Mouse (Mus musculus) embryonic facial prominence, embryonic 13.5 days (tissue): ENCODE results near the gene Zfp64. TPM values are rescaled to one million over a fixed set of nuclear protein-coding genes. Genes with fewer than 3 reads are reported as not detected.

ENCODE experiments used
- ATAC-seq: fragments of 200-750 bp; cut with Nextera tagmentation; 2 replicates; pipeline ENCODE4 v1.8.0; 2017; ENCODE audit warnings: low read depth; ENCODE audit not compliant: insufficient number of reproducible peaks, insufficient read depth, low FRiP score, low TSS enrichment
- H3K27ac ChIP-seq: fragments of 300-500 bp; sonication (generic); 2 replicates; pipeline ENCODE4 v1.5.1; 2015; ENCODE audit warnings: moderate library complexity, mild to moderate bottlenecking, inconsistent platforms
- H3K27me3 ChIP-seq: fragments of 300-500 bp; sonication (generic); 2 replicates; pipeline ENCODE4 v1.6.1; 2015; ENCODE audit warnings: mild to moderate bottlenecking, inconsistent platforms
- H3K36me3 ChIP-seq: fragments of 300-500 bp; sonication (generic); 2 replicates; pipeline ENCODE4 v1.6.1; 2015; ENCODE audit warnings: mild to moderate bottlenecking, inconsistent platforms
- H3K4me1 ChIP-seq: fragments of 300-500 bp; sonication (generic); 2 replicates; pipeline ENCODE4 v1.6.1; 2015; ENCODE audit warnings: inconsistent platforms
- H3K4me2 ChIP-seq: fragments of 300-500 bp; sonication (generic); 2 replicates; pipeline ENCODE4 v1.6.1; 2015; ENCODE audit warnings: moderate library complexity, mild to moderate bottlenecking, inconsistent platforms
- H3K4me3 ChIP-seq: fragments of 300-500 bp; sonication (generic); 2 replicates; pipeline ENCODE4 v1.5.1; 2015; ENCODE audit warnings: mild to moderate bottlenecking, inconsistent platforms
- H3K9ac ChIP-seq: fragments of 300-500 bp; sonication (generic); 2 replicates; pipeline ENCODE4 v1.6.1; 2015; ENCODE audit warnings: mild to moderate bottlenecking, inconsistent platforms
- H3K9me3 ChIP-seq: fragments of 300-500 bp; sonication (generic); 2 replicates; pipeline ENCODE4 v1.6.1; 2016; ENCODE audit warnings: inconsistent platforms
- WGBS: fragments of 180-500 bp; shearing (Covaris S2); methylation state at CpG from one replicate; pipeline ENCODE4 v1.1.7; 2015; ENCODE audit warnings: mixed read lengths; 5-methylcytosine and 5-hydroxymethylcytosine counted together
- polyA plus RNA-seq: library from polyadenylated mRNA; unstranded; fragments of >200 nt; fragmentation: Nextera tagmentation; extraction: Ambion mirVana; gene quantifications from 2 replicates; pipeline ENCODE4 v1.2.1, GENCODE M21; 2015

Zfp64 gene
- polyA plus RNA-seq, 1 experiment from 2014 or later: 54.8 TPM

DNA sequence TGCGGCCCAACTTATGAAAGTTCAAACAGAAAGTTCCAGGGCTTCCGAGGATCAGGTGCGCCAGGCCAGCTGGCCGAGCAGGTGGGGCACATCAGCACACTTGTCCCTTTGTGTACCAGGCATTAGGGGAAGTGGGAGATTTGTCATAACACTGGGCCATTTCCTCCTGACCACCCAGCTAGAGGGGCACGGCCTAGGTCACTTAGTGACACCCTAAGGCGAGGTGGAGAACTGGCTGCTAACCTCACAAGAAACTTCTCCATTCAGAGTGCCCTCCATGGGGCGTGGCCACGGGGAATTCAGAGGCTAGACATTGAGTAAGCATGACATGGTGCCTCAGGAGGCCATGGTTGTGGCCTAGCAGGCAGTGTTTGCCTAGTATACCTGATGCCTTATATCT lies 70.7 kb downstream of the Zfp64 start:
- 61% methylated on average over 8 of the region's 8 CpGs for WGBS
- no peaks in the 10 kb centered on the region for H3K4me1 ChIP-seq
- no peak overlapping the region for H3K9ac ChIP-seq
- no peaks in the 10 kb centered on the region for H3K27me3 ChIP-seq
- no peak overlapping the region for H3K4me3 ChIP-seq
- no peak overlapping the region for H3K4me2 ChIP-seq
- no peaks in the 10 kb centered on the region for H3K9me3 ChIP-seq
- H3K36me3 ChIP-seq: no peaks in the 10 kb centered on the region
- H3K27ac ChIP-seq: no peak overlapping the region
- no peak for ATAC-seq

DNA sequence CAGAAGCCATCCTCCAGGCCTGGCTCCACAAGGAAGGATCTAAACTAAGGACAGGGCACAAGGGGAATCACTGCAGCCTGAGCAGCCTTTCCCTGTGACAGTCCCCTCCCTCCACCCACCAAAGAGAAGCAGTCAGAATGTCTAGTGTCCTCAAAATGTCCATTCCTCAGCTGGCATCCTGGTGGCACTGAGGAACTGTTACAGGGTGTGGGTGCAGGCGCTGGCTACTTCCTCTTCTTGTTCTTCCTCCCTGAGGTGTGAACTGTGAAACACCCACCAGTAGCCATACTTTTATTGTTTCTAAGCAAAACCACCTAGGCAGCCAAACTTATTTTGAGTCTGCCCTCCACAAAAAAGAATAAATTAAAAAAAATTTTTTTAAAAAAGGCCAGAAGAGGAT lies 72.4 kb downstream of the Zfp64 start:
- Histone ChIP-seq H3K9ac (no peak overlapping the region), H3K9me3 (no peaks in the 10 kb centered on the region), H3K27ac (no peak overlapping the region), H3K4me1 (no peaks in the 10 kb centered on the region), H3K4me2 (no peak overlapping the region), H3K4me3 (no peak overlapping the region), H3K36me3 (no peaks in the 10 kb centered on the region), H3K27me3 (no peaks in the 10 kb centered on the region)
- 76% methylated on average over 1 of the region's 1 CpGs for WGBS
- no peak for ATAC-seq

DNA sequence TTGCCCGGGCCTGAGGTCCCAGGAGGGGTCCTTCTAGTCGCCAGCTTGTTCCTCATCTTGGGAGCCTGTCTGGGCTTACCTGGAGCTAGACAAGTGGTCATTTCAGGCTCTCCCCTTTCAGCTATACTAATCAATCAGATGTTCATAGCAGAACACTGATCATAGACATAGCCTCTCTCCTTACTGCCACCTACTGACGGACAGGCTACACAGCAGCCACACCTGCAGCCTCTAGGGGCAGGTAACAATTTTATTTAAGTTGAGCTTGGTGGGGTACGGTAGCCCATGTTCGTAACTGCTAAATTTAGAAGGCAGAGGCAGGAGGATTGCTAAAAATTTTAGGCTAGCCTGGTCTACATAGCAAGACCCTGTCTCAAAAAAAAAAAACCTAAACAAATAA lies 73.5 kb downstream of the Zfp64 start:
- H3K27ac ChIP-seq: no peak overlapping the region
- no peaks in the 10 kb centered on the region for H3K9me3 ChIP-seq
- no peaks in the 10 kb centered on the region for H3K27me3 ChIP-seq
- no peaks in the 10 kb centered on the region for H3K4me1 ChIP-seq
- 52% methylated on average over 5 of the region's 5 CpGs for WGBS
- no peak overlapping the region for H3K9ac ChIP-seq
- no peak for ATAC-seq
- H3K4me2 ChIP-seq: no peak overlapping the region
- no peak overlapping the region for H3K4me3 ChIP-seq
- no peaks in the 10 kb centered on the region for H3K36me3 ChIP-seq

DNA sequence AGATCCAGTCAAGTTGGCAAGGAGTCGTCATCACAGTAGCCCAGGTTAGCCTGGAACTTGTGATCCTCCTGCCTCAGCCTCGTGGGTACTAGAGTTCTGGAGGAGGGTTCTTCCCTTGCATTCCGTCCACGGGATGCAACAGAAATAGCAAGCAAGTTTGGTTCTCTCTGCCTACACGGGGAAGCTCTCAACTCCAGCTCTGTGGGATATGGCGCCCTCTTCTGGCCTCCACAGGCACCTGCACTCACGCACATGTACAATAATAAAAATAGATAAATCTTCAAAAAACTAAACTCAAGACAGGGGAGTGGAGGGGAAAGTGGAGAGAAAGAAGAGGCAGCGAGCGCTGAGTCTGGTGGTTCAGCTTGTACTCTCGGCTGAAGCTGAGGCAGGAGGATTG lies 75.8 kb downstream of the Zfp64 start:
- WGBS: 83% methylated on average over 10 of the region's 10 CpGs
- no peaks in the 10 kb centered on the region for H3K4me1 ChIP-seq
- H3K27me3 ChIP-seq: no peaks in the 10 kb centered on the region
- ATAC-seq: no peak
- no peak overlapping the region for H3K9ac ChIP-seq
- no peaks in the 10 kb centered on the region for H3K9me3 ChIP-seq
- no peak overlapping the region for H3K27ac ChIP-seq
- H3K36me3 ChIP-seq: no peaks in the 10 kb centered on the region
- H3K4me2 ChIP-seq: no peak overlapping the region
- H3K4me3 ChIP-seq: no peak overlapping the region

DNA sequence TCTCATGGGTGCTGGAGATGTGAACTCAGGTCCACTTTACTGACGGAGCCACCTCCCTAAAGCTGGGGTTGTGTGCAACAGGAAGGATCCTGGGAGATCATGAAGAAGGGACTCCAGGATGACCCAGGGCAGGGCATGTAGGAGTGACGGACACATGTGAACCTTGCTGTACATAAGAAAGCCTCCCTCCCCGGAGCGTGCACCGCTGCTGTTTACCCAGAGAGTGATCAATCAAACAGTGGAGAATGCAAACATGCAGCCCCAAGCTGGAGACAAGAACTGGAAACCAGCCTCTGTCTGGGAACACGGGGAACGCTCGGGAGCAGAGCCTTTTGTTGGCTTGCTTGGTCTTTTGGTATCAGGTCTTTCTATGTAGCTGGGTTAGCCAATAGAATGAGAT lies 76.7 kb downstream of the Zfp64 start:
- H3K4me2 ChIP-seq: no peak overlapping the region
- H3K27me3 ChIP-seq: no peaks in the 10 kb centered on the region
- H3K9ac ChIP-seq: no peak overlapping the region
- no peaks in the 10 kb centered on the region for H3K4me1 ChIP-seq
- 93% methylated on average over 8 of the region's 8 CpGs for WGBS
- H3K4me3 ChIP-seq: no peak overlapping the region
- no peak overlapping the region for H3K27ac ChIP-seq
- H3K36me3 ChIP-seq: no peaks in the 10 kb centered on the region
- no peak for ATAC-seq
- H3K9me3 ChIP-seq: no peaks in the 10 kb centered on the region

DNA sequence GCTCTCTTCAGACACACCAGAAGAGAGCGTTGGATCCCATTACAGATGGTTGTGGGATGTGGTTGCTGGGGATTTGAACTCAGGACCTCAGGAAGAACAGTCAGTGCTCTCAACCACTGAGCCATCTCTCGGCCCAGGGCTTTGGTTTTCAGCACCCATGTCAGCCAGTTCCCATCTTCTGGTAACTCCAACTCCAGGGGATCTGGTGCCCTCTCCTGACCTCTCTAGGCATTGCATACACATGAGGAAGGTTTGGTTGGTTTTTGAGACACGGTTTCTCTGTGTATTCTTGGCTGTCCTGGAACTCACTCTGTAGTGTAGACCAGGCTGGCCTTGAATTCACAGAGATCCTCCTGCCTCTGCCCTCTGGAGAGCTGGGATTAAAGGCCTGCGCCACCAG lies 77.2 kb downstream of the Zfp64 start:
- peaks cover 2% of the 10 kb centered on the region; the same call in 1 of the 2 replicates for H3K4me1 ChIP-seq
- no peak overlapping the region for H3K4me3 ChIP-seq
- 85% methylated on average over 4 of the region's 4 CpGs for WGBS
- no peak for ATAC-seq
- no peaks in the 10 kb centered on the region for H3K9me3 ChIP-seq
- H3K27me3 ChIP-seq: no peaks in the 10 kb centered on the region
- H3K9ac ChIP-seq: no peak overlapping the region
- no peak overlapping the region for H3K27ac ChIP-seq
- no peaks in the 10 kb centered on the region for H3K36me3 ChIP-seq
- H3K4me2 ChIP-seq: no peak overlapping the region

DNA sequence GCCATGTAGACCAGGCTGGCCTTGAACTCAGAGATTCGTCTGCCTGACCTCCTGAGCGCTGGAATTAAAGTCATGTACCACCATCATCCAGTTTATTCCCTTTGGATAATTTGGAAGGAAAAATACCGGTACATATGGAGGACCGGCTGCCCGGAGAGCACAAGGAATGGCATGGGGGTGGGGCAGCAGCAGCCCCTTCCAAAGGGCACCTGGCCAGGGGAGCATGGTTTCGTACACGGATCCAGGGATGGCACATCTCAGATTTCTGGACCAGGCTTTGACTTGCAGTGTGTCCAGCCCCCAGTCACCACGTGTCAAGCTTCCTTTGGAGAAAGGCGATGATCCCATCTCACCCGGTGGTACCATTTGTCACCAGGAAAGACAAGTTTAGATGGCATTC lies 78.8 kb downstream of the Zfp64 start:
- 89% methylated on average over 10 of the region's 10 CpGs for WGBS
- Histone ChIP-seq H3K4me3 (no peak overlapping the region), H3K27ac (no peak overlapping the region), H3K9ac (no peak overlapping the region), H3K4me1 (peaks cover 17% of the 10 kb centered on the region), H3K36me3 (no peaks in the 10 kb centered on the region), H3K4me2 (no peak overlapping the region), H3K9me3 (no peaks in the 10 kb centered on the region), H3K27me3 (no peaks in the 10 kb centered on the region)
- ATAC-seq: no peak

DNA sequence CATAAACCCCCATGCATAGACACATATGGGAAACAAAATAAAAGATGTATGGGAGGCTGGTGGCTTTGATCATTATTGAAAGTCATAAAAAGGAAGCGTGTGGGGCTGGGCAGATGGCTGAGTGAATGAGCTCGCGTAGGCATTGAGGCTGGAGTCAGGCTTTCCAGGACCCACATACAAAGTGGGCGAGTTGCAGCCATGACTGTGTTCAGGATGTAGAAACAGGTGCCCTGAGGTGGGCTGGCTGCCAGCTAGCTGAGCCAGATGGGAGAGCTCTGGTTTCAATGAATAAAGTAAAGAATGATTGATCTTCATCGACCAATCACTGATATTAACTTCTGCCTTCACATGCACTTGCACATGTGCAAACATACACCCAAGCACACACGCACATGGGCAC lies 80.9 kb downstream of the Zfp64 start:
- Histone ChIP-seq H3K27ac (no peak overlapping the region), H3K4me2 (no peak overlapping the region), H3K36me3 (no peaks in the 10 kb centered on the region), H3K9me3 (no peaks in the 10 kb centered on the region), H3K27me3 (no peaks in the 10 kb centered on the region), H3K4me3 (no peak overlapping the region), H3K4me1 (peaks cover 21% of the 10 kb centered on the region), H3K9ac (no peak overlapping the region)
- ATAC-seq: no peak
- 67% methylated on average over 6 of the region's 6 CpGs for WGBS

DNA sequence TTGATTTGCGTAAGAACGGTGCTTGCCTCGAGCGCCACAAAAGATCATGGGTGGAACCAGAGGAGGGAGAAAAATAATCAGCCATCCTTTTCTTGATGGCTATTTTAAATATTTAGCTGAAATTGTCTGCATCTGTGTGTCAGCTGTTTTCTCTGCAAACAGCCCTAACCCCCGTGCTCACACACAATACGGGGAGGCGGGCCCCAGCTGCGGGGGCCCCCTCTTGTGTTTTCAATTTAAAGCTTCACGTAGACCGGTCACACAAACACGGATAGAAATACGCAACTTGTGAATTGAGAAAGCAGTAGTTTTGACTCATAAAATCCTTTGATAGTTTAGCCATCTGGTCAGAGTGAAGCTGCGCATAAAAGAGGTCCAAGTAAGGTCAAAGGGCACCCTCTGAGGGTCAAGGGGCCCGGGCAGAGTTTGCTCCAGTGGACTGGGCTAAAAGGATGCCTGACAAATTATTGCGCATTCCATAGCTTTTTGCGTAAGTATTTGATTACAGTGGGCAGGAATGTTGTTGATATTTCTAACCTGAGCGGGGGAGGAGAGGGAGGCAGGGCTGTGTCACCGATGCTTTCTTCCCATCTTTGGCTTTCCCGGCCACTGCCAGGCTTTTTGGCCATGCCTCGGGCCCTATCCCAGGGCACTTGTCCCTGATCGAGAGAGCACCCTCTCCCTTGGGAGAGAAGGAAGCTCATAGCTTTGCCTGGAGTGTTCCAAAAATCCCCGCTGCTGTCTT lies 83.4 kb downstream of the Zfp64 start:
- peak overlapping the region; percentile 53 for H3K4me2 ChIP-seq
- peaks cover 21% of the 10 kb centered on the region for H3K4me1 ChIP-seq
- H3K9me3 ChIP-seq: no peaks in the 10 kb centered on the region
- 9% methylated on average over 22 of the region's 22 CpGs for WGBS
- H3K36me3 ChIP-seq: no peaks in the 10 kb centered on the region
- no peak for ATAC-seq
- H3K9ac ChIP-seq: no peak overlapping the region
- peak overlapping the region; percentile 82 for H3K27ac ChIP-seq
- peak overlapping the region; percentile 21 for H3K4me3 ChIP-seq
- H3K27me3 ChIP-seq: no peaks in the 10 kb centered on the region

DNA sequence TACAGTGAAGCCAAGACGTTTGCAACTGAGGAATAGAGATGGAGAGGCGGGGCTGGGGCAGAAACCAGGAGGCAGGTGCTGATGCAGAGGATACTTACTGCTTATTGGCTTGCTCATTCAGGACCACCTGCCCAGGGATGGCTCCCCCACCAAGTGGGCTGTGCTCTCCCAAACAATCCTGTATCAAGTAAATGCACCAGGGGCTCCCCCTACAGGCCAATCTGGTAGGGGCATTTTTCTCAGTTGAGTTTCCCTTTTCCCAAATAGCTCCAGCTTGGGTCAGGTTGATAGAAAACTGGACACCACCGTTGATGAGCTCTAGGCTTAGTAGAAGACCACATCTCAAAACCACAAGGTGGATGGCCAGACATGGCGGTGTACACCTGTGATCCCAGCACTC lies 84.9 kb downstream of the Zfp64 start:
- peaks cover 21% of the 10 kb centered on the region for H3K4me1 ChIP-seq
- no peak overlapping the region for H3K4me3 ChIP-seq
- no peak for ATAC-seq
- no peak overlapping the region; the same call in 1 of the 2 replicates for H3K27ac ChIP-seq
- H3K27me3 ChIP-seq: no peaks in the 10 kb centered on the region
- 57% methylated on average over 4 of the region's 4 CpGs for WGBS
- H3K9ac ChIP-seq: no peak overlapping the region
- H3K4me2 ChIP-seq: no peak overlapping the region
- H3K36me3 ChIP-seq: no peaks in the 10 kb centered on the region
- H3K9me3 ChIP-seq: no peaks in the 10 kb centered on the region

DNA sequence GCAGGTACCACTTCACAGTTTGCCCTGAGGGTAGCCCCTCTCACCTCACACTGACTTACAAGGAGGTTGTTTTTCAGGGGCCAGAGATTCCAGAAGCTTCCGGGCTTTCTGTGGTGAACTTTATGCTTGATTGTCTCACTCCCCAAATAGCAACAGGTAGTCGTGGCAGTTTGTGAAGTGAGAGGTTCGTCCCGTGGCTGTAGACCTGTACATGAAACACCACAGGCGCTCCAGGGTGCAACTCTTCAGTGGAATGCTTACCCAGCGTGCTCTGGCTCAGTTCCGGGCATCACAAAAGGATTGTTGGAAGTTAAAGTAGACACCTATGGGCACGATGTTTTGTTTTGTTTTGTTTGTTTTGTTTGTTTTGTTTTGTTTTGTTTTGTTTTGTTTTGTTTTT lies 88.4 kb downstream of the Zfp64 start:
- Histone ChIP-seq H3K4me3 (no peak overlapping the region), H3K27me3 (no peaks in the 10 kb centered on the region), H3K27ac (no peak overlapping the region), H3K4me2 (no peak overlapping the region), H3K4me1 (peaks cover 7% of the 10 kb centered on the region), H3K36me3 (no peaks in the 10 kb centered on the region), H3K9ac (no peak overlapping the region), H3K9me3 (no peaks in the 10 kb centered on the region)
- ATAC-seq: no peak
- WGBS: 79% methylated on average over 8 of the region's 8 CpGs

DNA sequence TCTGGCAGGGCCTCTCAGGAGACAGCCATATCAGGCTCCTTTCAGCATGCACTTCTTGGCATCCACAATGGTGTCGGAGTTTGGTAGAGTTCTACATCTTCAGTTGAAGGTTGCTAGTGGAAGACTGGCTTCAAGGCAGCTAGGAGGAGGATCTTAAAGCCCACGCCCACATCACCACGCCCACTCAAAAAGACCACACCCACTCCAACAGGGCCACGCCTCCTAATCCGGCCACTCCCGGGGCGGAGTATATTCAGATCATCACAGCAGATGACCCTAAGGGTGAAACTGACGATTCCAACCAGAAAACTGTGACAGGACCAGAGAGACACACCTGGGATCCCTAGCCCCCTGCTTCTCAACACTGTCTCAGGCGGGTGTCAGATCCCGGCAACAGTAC lies 89.0 kb downstream of the Zfp64 start:
- WGBS: 79% methylated on average over 10 of the region's 10 CpGs
- H3K27me3 ChIP-seq: no peaks in the 10 kb centered on the region

More for the DNA sequence above, 89.0 kb downstream of the Zfp64 start:
- peaks cover 2% of the 10 kb centered on the region for H3K4me1 ChIP-seq
- no peaks in the 10 kb centered on the region for H3K9me3 ChIP-seq
- H3K27ac ChIP-seq: no peak overlapping the region
- H3K4me2 ChIP-seq: no peak overlapping the region
- no peak for ATAC-seq
- no peak overlapping the region for H3K9ac ChIP-seq
- no peak overlapping the region for H3K4me3 ChIP-seq
- H3K36me3 ChIP-seq: no peaks in the 10 kb centered on the region
